Mouse (Mus musculus) liver, embryonic 11.5 days (tissue): ENCODE data around the gene Lbr. TPM values are rescaled to one million over a fixed set of nuclear protein-coding genes. Genes with fewer than 3 reads are reported as not detected.

Source experiments
- ATAC-seq: fragments of 200-750 bp; cut with Nextera tagmentation; replicated peaks from 2 replicates; pipeline ENCODE4 v1.8.0; 2017; ENCODE audit warnings: moderate number of reproducible peaks, mild to moderate bottlenecking, moderate TSS enrichment, moderate library complexity; ENCODE audit not compliant: low FRiP score
- DNase-seq: peaks from one replicate; pipeline ENCODE4 v3.0.0-alpha.2; 2017; ENCODE audit warnings: low spot score
- H3K27ac ChIP-seq: fragments of 300-500 bp; sonication (generic); 2 replicates; pipeline ENCODE4 v1.5.1; 2014; ENCODE audit warnings: mild to moderate bottlenecking, low read depth, low read length, control low read depth
- H3K27me3 ChIP-seq: fragments of 300-500 bp; sonication (generic); replicated peaks from 2 replicates; pipeline ENCODE4 v1.6.1; 2014; ENCODE audit warnings: low read length, mixed read lengths; ENCODE audit not compliant: control insufficient read depth, insufficient read depth
- H3K36me3 ChIP-seq: fragments of 300-500 bp; sonication (generic); 2 replicates; pipeline ENCODE4 v1.6.1; 2014; ENCODE audit warnings: mild to moderate bottlenecking, low read length, moderate library complexity, mixed read lengths; ENCODE audit not compliant: control insufficient read depth, insufficient read depth
- H3K4me1 ChIP-seq: fragments of 300-500 bp; sonication (generic); replicated peaks from 2 replicates; pipeline ENCODE4 v1.6.1; 2014; ENCODE audit warnings: low read length, mixed read lengths; ENCODE audit not compliant: control insufficient read depth, insufficient read depth
- H3K4me2 ChIP-seq: fragments of 300-500 bp; sonication (generic); 2 replicates; pipeline ENCODE4 v1.6.1; 2014; ENCODE audit warnings: mild to moderate bottlenecking, control low read depth, moderate library complexity
- H3K4me3 ChIP-seq: fragments of 300-500 bp; sonication (generic); 2 replicates; pipeline ENCODE4 v1.5.1; 2014; ENCODE audit warnings: low read depth, low read length, control low read depth
- H3K9ac ChIP-seq: fragments of 300-500 bp; sonication (generic); 2 replicates; pipeline ENCODE4 v1.6.1; 2014; ENCODE audit warnings: low read depth, low read length, control low read depth
- H3K9me3 ChIP-seq: fragments of 300-500 bp; sonication (generic); 2 replicates; pipeline ENCODE4 v1.6.1; 2016; ENCODE audit warnings: low read length, inconsistent platforms, mixed read lengths; ENCODE audit not compliant: control insufficient read depth
- WGBS: fragments of 180-500 bp; shearing (Covaris S2); extraction: QIAGEN DNeasy Blood & Tissue Kit; methylation state at CpG from one replicate; pipeline ENCODE4 v1.1.7; 2014; 5-methylcytosine and 5-hydroxymethylcytosine counted together
- polyA plus RNA-seq: library from polyadenylated mRNA; unstranded; fragments of >200 nt; fragmentation: Nextera tagmentation; extraction: Ambion mirVana; gene quantifications from 2 replicates; pipeline ENCODE4 v1.2.1, GENCODE M21; 2014

The Lbr gene
- polyA plus RNA-seq, 1 experiment from 2014 or later, result 229 TPM

DNA sequence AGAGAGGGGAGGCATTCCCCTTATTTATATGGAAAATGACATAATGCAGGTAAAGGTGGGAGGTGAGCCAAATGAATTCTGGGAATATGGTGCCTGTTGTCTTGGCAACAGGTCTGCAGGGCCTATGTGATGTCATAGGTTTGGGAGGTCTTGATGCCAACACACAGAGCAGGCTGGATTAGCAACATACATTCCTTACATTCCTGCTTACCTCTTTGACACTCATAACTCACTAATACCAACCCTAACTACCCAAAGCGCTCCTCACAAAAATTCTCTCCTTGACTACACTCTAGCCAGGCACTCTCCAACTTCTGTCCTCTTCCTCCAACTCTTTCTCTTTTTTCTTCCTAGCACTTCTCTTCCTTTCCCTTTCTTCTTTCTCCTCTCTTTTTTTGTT, 5.4 kb upstream of the Lbr start:
- 82% methylated on average over 1 of the region's 1 CpGs for WGBS
- Histone ChIP-seq H3K4me1 (peaks cover 8% of the 10 kb centered on the region; the same call in 1 of the 2 replicates), H3K27ac (no peak overlapping the region), H3K9me3 (no peaks in the 10 kb centered on the region), H3K27me3 (peaks cover 6% of the 10 kb centered on the region; the same call in 1 of the 2 replicates), H3K9ac (no peak overlapping the region), H3K36me3 (no peaks in the 10 kb centered on the region), H3K4me2 (no peak overlapping the region), H3K4me3 (no peak overlapping the region)
- DNase-seq (no peak), ATAC-seq (no peak)

DNA sequence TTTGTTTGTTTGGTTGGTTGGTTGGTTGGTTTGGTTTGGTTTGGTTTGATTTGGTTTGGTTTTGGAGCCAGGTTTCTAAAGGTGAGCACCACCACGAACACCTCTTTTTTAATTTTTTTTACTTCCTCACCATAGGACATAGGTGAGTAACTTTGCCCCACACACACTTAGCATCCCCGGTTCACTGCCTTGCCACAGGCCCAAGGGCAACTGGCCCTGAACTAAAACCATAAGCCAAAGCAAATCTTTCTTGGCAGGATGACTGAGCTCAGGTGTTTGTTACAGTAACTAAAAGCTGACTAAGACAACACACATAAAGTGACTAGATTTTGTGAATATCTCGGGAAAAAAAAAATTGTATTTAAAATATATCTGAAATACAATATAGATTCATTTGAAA, 4.5 kb upstream of the Lbr start:
- no peak for ATAC-seq
- H3K4me2 ChIP-seq, result no peak overlapping the region
- 88% methylated on average over 3 of the region's 3 CpGs for WGBS
- H3K27ac ChIP-seq, result no peak overlapping the region
- no peaks in the 10 kb centered on the region for H3K36me3 ChIP-seq
- no peaks in the 10 kb centered on the region for H3K9me3 ChIP-seq
- no peak overlapping the region for H3K9ac ChIP-seq
- peaks cover 2% of the 10 kb centered on the region; the same call in 1 of the 2 replicates for H3K27me3 ChIP-seq
- DNase-seq, result no peak
- no peak overlapping the region for H3K4me3 ChIP-seq
- peaks cover 7% of the 10 kb centered on the region; the same call in 1 of the 2 replicates for H3K4me1 ChIP-seq

DNA sequence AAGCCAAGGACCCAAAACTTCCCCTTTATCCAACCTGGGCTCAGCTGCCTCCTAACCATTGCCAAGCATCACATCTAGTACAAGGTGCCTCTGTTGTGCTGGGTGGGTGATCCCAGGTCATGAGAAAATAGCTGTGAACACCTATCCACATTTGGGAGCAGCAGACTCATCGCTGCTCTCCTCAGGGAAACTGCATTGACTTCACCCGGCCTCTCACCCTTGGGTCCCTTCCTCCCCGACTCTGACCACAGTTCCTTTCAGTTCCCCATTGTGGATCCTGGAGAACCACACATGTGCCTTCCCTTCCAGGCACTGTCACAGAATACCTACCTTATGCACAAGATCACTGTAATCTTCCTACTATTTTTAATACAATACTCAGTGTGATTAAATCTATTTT, 2.9 kb upstream of the Lbr start:
- ATAC-seq (no peak), DNase-seq (no peak)
- 53% methylated on average over 3 of the region's 3 CpGs for WGBS
- H3K9ac ChIP-seq, result no peak overlapping the region
- no peaks in the 10 kb centered on the region for H3K9me3 ChIP-seq
- peaks cover 8% of the 10 kb centered on the region; the same call in 1 of the 2 replicates for H3K4me1 ChIP-seq
- H3K27ac ChIP-seq, result no peak overlapping the region
- H3K27me3 ChIP-seq, result no peaks in the 10 kb centered on the region
- no peak overlapping the region for H3K4me2 ChIP-seq
- H3K4me3 ChIP-seq, result no peak overlapping the region
- H3K36me3 ChIP-seq, result no peaks in the 10 kb centered on the region

GRCm38 (mm10) chr1:181844874-181845547, 2.2 kb upstream of the Lbr start:
- Histone ChIP-seq H3K4me1 (peaks cover 15% of the 10 kb centered on the region), H3K27me3 (no peaks in the 10 kb centered on the region), H3K9me3 (no peaks in the 10 kb centered on the region), H3K4me2 (no peak overlapping the region), H3K9ac (no peak overlapping the region), H3K27ac (no peak overlapping the region), H3K4me3 (no peak overlapping the region), H3K36me3 (no peaks in the 10 kb centered on the region)
- ATAC-seq, result no peak
- WGBS, result 77% methylated on average over 15 of the region's 15 CpGs
- no peak for DNase-seq

DNA sequence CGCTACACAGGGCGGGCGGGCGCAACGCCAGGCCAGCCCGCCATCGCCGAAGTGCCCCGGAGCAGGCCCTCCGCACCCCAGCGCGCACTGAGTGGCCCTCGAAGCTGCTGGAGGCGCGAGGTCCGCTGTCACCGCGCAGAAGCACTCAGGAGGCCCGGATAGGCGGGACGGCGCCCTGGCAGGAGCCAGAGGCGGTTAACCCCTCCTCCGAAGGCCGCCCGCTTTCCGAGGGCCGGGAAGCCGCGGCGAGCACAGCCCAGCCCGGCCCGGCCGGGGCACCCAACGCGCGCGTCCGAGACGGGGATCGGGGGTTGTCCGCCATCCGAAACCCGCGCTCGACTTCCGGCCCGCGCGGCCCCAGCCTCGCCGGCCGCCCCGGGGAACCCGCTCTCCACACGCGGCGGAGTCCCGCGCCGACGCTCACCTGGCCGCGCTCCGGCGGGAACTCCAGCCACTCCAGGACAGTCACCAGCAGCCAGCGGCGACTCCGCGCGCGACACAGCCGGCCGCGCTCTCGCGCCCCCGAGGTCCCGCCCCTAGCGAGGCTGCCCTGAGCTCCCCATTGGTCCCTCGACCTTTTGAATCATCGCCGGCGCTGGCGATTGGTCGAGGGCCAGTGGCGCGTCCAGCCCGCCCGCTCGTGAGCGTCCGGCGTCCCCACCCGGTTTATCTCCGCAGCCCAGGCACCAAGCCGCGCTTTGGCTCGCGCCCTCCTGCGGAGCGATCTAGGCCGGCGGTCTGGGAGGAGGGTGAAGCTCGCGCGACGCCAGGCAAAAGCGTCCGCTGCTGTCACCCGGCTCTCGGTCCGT, 778 bp downstream of the Lbr start:
- Histone ChIP-seq H3K9me3 (no peaks in the 10 kb centered on the region), H3K27me3 (no peaks in the 10 kb centered on the region), H3K9ac (peak overlapping the region; percentile 96), H3K4me3 (peak overlapping the region; percentile 96), H3K27ac (peak overlapping the region; percentile 97), H3K4me1 (peaks cover 27% of the 10 kb centered on the region), H3K36me3 (peaks cover 4% of the 10 kb centered on the region; the same call in 1 of the 2 replicates), H3K4me2 (peak overlapping the region; percentile 88)
- ATAC-seq, result peak; percentile 98
- DNase-seq, result peak; percentile 94
- under 1% methylated on average over 112 of the region's 113 CpGs for WGBS

DNA sequence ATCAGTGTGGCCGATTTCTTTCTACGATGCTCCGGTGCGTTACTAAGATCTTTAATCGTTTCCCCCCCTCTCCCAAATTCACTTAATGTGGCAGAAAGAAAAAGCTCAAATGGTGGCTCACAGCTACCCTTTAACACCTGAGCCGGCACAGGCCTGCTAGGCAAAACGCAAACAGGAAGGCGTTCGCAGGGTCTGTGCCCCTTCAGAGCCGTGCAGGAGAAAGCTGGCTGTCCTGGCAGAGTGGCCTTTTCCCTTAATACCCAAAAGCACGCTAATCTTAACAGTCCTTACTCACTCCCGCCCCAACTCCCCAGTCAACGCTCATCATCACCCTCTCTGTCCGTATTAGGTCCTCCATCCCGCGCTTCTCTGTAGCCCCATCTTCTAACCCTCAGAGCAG, 1.4 kb downstream of the Lbr start:
- Histone ChIP-seq H3K4me1 (peaks cover 27% of the 10 kb centered on the region), H3K4me2 (peak overlapping the region; percentile 88), H3K27me3 (no peaks in the 10 kb centered on the region), H3K27ac (peak overlapping the region; percentile 97), H3K9me3 (no peaks in the 10 kb centered on the region), H3K4me3 (peak overlapping the region; percentile 96), H3K9ac (peak overlapping the region; percentile 96), H3K36me3 (peaks cover 8% of the 10 kb centered on the region)
- WGBS, result 1% methylated on average over 16 of the region's 16 CpGs
- DNase-seq (no peak), ATAC-seq (peak; percentile 1)

DNA sequence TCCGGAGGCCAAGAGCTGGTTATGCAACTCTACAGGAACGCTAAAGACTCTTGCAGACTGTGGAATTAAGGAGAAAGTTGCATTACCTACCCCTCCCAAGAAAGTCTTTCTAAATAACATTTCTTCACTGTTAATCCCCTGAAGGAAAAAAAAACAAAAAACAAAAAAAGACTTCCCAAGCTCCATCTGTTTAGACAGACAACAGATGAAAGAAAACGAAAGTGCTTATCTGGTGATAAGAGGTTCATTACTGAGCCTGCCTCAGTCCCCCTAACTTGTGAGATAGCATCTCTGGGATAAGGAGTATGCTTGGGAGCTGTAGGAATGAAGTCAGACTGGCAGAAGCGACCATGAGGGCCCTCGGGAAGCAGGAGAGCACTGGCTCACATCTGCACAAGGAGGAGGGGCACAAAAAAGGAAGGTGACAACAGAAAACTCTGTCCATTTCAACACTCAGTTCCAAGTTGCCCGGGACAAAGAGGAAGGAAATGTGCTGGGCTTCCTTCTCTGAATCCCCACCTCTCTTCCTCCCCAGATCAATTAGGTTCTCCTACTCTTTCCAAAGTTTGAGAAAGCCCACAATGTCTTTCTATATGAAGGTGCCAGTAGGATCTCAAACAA, 3.0 kb downstream of the Lbr start:
- Histone ChIP-seq H3K4me3 (peak overlapping the region; percentile 96), H3K27ac (no peak overlapping the region; the same call in 1 of the 2 replicates), H3K27me3 (no peaks in the 10 kb centered on the region), H3K9ac (peak overlapping the region; percentile 46), H3K9me3 (no peaks in the 10 kb centered on the region), H3K36me3 (peaks cover 22% of the 10 kb centered on the region), H3K4me2 (peak overlapping the region; percentile 88), H3K4me1 (peaks cover 27% of the 10 kb centered on the region)
- no peak for DNase-seq
- no peak for ATAC-seq
- 7% methylated on average over 6 of the region's 6 CpGs for WGBS

DNA sequence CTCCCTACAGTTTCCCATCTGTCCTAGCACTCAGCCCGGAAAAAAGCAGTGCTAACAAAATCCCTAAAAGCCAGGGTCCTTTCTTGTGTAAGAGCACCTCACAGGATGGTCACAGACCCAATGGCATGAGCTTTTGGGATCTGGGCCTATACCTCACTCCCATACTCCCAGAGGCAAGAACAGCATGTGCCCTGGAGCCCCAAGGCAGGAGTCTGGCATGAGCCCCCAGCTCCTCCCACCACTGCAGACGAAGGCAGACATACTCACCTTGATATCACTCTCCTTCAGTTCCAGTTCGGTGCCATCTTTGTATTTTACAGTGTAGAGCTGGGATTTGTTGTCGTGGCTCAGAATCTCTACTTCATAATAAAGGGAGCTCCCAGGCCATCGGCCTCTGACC, 4.7 kb downstream of the Lbr start:
- peaks cover 34% of the 10 kb centered on the region for H3K36me3 ChIP-seq
- H3K9ac ChIP-seq, result no peak overlapping the region
- no peak overlapping the region for H3K27ac ChIP-seq
- H3K9me3 ChIP-seq, result no peaks in the 10 kb centered on the region
- 84% methylated on average over 5 of the region's 5 CpGs for WGBS
- DNase-seq (no peak), ATAC-seq (no peak)
- H3K4me2 ChIP-seq, result no peak overlapping the region
- no peaks in the 10 kb centered on the region for H3K27me3 ChIP-seq
- H3K4me3 ChIP-seq, result no peak overlapping the region
- peaks cover 23% of the 10 kb centered on the region for H3K4me1 ChIP-seq
